Mouse (Mus musculus) brain, embryonic 14.5 days (tissue): ENCODE results near the gene Zfp788.

Experiments used
- CTCF ChIP-seq: fragments of 200-500 bp; IDR thresholded peaks from 2 replicates; pipeline ENCODE4 v1.5.1; 2012; ENCODE audit warnings: inconsistent platforms, mild to moderate bottlenecking, moderate library complexity, borderline replicate concordance; ENCODE audit not compliant: insufficient read depth, insufficient read length; ENCODE audit errors: extremely low read depth
- POLR2A ChIP-seq: fragments of 200-500 bp; IDR thresholded peaks from 2 replicates; pipeline ENCODE4 v1.6.1; 2012; ENCODE audit warnings: mild to moderate bottlenecking, inconsistent platforms, borderline replicate concordance; ENCODE audit not compliant: poor library complexity, insufficient read depth, insufficient read length, severe bottlenecking; ENCODE audit errors: extremely low read depth

GRCm38 (mm10) chr7:41632409-41633220, at the start of gene Zfp788:
- TF ChIP-seq CTCF, result peak; percentile 59
- no peak; the same call in 1 of the 2 replicates for TF ChIP-seq POLR2A
